Mouse (Mus musculus) small intestine, adult 2 months (tissue): ENCODE data around the gene Wdr81. TPM values are rescaled to one million over a fixed set of nuclear protein-coding genes. Genes with fewer than 3 reads are reported as not detected.
"Not testable (repeated sequence)": the region's sequence is repeated elsewhere in the genome, so short reads cannot be mapped to it uniquely, and the experiment has no call there.

ENCODE experiments used
- H3K27ac ChIP-seq: fragments of 200-500 bp; 2 replicates; pipeline ENCODE4 v1.5.1; 2012; ENCODE audit warnings: low read depth, low read length, control low read depth, inconsistent platforms; ENCODE audit not compliant: insufficient read depth
- H3K27me3 ChIP-seq: fragments of 200-500 bp; 2 replicates; pipeline ENCODE4 v1.6.1; 2012; ENCODE audit warnings: mild to moderate bottlenecking, moderate library complexity, low read length, inconsistent platforms; ENCODE audit not compliant: control insufficient read depth, insufficient read depth
- H3K36me3 ChIP-seq: fragments of 200-500 bp; 2 replicates; pipeline ENCODE4 v1.6.1; 2012; ENCODE audit warnings: mild to moderate bottlenecking, low read length, control low read depth, inconsistent platforms; ENCODE audit not compliant: control insufficient read depth, insufficient read depth
- H3K4me1 ChIP-seq: fragments of 200-500 bp; 2 replicates; pipeline ENCODE4 v1.6.1; 2012; ENCODE audit warnings: low read length, inconsistent platforms, mixed read lengths; ENCODE audit not compliant: control insufficient read depth, insufficient read depth, insufficient read length
- H3K4me3 ChIP-seq: fragments of 200-500 bp; 2 replicates; pipeline ENCODE4 v1.5.1; 2012; ENCODE audit warnings: low read depth, mild to moderate bottlenecking, control low read depth, inconsistent platforms, low read length, moderate library complexity
- CTCF ChIP-seq: fragments of 200-500 bp; IDR thresholded peaks from 2 replicates; pipeline ENCODE4 v1.5.1; 2012; ENCODE audit warnings: low read depth, mild to moderate bottlenecking, control low read depth, inconsistent platforms, low read length, moderate library complexity, mixed read lengths; ENCODE audit not compliant: insufficient replicate concordance, insufficient read length; ENCODE audit errors: extremely low read depth
- POLR2A ChIP-seq: fragments of 200-500 bp; IDR thresholded peaks from 2 replicates; pipeline ENCODE4 v1.6.1; 2012; ENCODE audit warnings: low read depth, mild to moderate bottlenecking, control low read depth, inconsistent platforms, low read length, moderate library complexity
- WGBS: fragments of 180-500 bp; shearing (Covaris S2); methylation state at CpG from one replicate; pipeline ENCODE4 v1.1.7; 2018; 5-methylcytosine and 5-hydroxymethylcytosine counted together
- polyA plus RNA-seq: library from polyadenylated mRNA; depleted of rRNA; stranded (reverse); fragments of >200 nt; gene quantifications from 2 replicates; pipeline ENCODE4 v1.2.3, GENCODE M21; 2012

Wdr81 gene
- polyA plus RNA-seq, 1 experiment, result 18.3 TPM

DNA sequence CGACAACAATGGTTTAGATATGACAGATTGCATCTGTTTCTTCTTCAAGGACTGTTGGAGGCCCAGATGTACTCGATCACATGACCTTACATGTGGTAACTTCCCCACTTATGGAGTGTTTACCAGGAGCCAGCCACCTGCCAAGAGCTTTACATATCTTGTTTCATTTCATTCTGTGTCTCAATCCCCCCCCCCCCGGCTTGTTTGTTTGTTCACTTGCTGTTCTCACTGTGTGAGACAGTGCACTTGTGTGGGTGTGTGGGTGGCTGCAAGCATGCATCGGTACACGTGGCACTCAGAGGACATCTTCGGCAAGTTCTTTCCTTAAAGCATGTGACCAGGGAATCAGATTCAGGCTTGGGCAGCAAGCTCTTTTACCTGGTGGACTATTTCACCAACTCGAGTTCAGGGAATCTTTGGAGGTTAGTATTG, 1.9 kb upstream of the Wdr81 start:
- Histone ChIP-seq H3K4me3 (no peak overlapping the region), H3K27ac (peak overlapping the region; percentile 24; the same call in 1 of the 2 replicates), H3K36me3 (peaks cover 5% of the 10 kb centered on the region; the same call in 1 of the 2 replicates), H3K4me1 (peaks cover 31% of the 10 kb centered on the region), H3K27me3 (no peaks in the 10 kb centered on the region)
- WGBS, result 70% methylated on average over 7 of the region's 7 CpGs
- TF ChIP-seq CTCF, result no peak

DNA sequence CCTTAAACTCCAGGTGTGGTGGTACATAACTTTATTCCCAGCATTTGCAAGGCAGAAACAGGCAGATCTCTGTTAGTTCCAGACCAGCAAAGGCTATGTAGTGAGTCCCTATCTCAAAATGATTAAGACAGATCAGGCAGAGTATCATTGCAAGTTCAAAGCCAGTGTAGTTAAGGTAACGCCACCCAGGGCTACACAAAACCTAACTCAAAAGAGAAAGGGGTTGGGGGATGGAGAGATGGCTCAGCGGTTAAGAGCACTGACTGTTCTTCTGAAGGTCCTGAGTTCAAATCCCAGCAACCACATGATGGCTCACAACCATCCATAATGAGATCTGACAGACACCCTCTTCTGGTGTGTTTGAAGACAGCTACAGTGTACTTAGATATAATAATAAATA, 1.5 kb upstream of the Wdr81 start:
- WGBS, result 96% methylated on average over 2 of the region's 2 CpGs
- H3K27ac ChIP-seq, result not testable (repeated sequence)

GRCm38 (mm10) chr11:75455041-75455736, 672 bp upstream of the Wdr81 start:
- Histone ChIP-seq H3K4me1 (peaks cover 30% of the 10 kb centered on the region), H3K27ac (peak overlapping the region; percentile 73), H3K4me3 (peak overlapping the region; percentile 75), H3K36me3 (peaks cover 8% of the 10 kb centered on the region; the same call in 1 of the 2 replicates), H3K27me3 (no peaks in the 10 kb centered on the region)
- 55% methylated on average over 10 of the region's 10 CpGs for WGBS
- TF ChIP-seq POLR2A (no peak), CTCF (no peak)

More for the DNA sequence above, 1.5 kb upstream of the Wdr81 start:
- H3K27me3 ChIP-seq, H3K36me3 ChIP-seq, H3K4me3 ChIP-seq: not testable (repeated sequence)
- peaks cover 31% of the 10 kb centered on the region for H3K4me1 ChIP-seq

GRCm38 (mm10) chr11:75452812-75453557, 1.5 kb downstream of the Wdr81 start:
- Histone ChIP-seq H3K4me3 (no peak overlapping the region; the same call in 1 of the 2 replicates), H3K4me1 (peaks cover 18% of the 10 kb centered on the region; the same call in 1 of the 2 replicates), H3K36me3 (peaks cover 26% of the 10 kb centered on the region), H3K27me3 (no peaks in the 10 kb centered on the region), H3K27ac (no peak overlapping the region)
- 92% methylated on average over 31 of the region's 31 CpGs for WGBS
- no peak for TF ChIP-seq POLR2A

GRCm38 (mm10) chr11:75452081-75452480, 2.4 kb downstream of the Wdr81 start:
- TF ChIP-seq POLR2A (no peak), CTCF (no peak)
- 92% methylated on average over 8 of the region's 8 CpGs for WGBS
- Histone ChIP-seq H3K4me3 (no peak overlapping the region), H3K27me3 (no peaks in the 10 kb centered on the region), H3K36me3 (peaks cover 34% of the 10 kb centered on the region), H3K4me1 (peaks cover 18% of the 10 kb centered on the region; the same call in 1 of the 2 replicates), H3K27ac (no peak overlapping the region)

DNA sequence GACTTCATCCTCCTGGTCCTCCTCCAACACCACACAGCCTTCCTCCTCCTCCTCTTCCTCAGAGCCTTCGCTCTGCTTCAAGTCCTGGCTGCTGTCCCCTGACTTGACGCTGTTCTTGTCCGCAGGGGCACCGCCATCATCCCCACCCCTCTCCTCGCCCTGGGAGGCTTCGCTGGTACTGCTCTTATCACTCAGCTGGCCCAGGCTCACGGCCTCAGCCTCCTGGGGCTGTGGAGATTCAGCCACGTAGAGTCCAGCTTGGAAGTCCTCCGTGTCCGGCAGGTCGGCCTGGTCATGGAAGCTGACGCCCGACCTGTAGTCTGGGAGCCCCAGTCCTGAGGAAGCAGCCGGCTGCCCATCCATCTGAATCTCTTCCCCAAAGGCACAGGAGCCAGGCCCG, 3.6 kb downstream of the Wdr81 start:
- Histone ChIP-seq H3K27me3 (no peaks in the 10 kb centered on the region), H3K27ac (no peak overlapping the region), H3K4me3 (no peak overlapping the region), H3K4me1 (peaks cover 18% of the 10 kb centered on the region; the same call in 1 of the 2 replicates), H3K36me3 (peaks cover 39% of the 10 kb centered on the region)
- no peak for TF ChIP-seq CTCF
- TF ChIP-seq POLR2A, result no peak
- 92% methylated on average over 15 of the region's 15 CpGs for WGBS

DNA sequence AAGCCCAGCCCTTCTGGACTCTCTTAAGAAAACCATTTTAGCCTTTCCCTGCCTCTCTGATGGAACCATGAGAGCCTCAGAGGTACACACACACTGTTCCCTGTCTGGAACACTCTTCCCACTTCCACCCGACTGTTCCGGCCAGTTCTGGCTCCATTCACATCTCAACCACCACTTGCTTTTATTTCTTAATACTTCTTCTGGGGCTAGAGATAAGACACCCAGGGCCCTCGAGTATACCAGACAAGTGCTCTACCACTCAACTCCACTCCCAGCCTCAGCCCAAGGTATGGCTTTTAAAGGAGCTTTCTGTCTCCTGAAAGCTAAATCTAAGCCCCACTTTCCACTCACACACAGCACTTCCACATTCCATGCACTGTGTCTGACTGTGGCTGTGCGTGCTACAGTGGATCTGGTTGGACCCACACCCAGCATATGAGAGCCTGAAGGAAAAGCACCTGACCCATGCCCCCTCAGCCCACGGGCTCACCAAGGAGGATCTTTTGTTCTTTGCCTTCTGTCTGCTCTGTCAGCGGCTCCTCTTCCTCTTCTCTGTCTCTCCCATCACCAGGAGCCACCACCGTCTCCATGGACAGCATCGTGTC, 4.1 kb downstream of the Wdr81 start:
- no peak overlapping the region for H3K27ac ChIP-seq
- no peaks in the 10 kb centered on the region for H3K27me3 ChIP-seq
- H3K4me1 ChIP-seq, result peaks cover 18% of the 10 kb centered on the region; the same call in 1 of the 2 replicates
- TF ChIP-seq CTCF, result no peak
- TF ChIP-seq POLR2A, result no peak
- peaks cover 45% of the 10 kb centered on the region for H3K36me3 ChIP-seq
- H3K4me3 ChIP-seq, result no peak overlapping the region
- 84% methylated on average over 8 of the region's 8 CpGs for WGBS
